Mouse (Mus musculus): Measurements from ENCODE around the gene Oxct2a. TPM values are rescaled to one million over a fixed set of nuclear protein-coding genes. Genes with fewer than 3 reads are reported as not detected.
"Not testable (repeated sequence)": the region's sequence is repeated elsewhere in the genome, so short reads cannot be mapped to it uniquely, and the experiment has no call there.

The Oxct2a gene
- polyA plus RNA-seq, 1 experiment from 2014 or later, result not detected

GRCm38 (mm10) chr4:123305789-123306188, 17.6 kb downstream of the Oxct2a start:
- H3K4me3 ChIP-seq, result no peak overlapping the region
- no peaks in the 10 kb centered on the region for H3K9me3 ChIP-seq (replicated peaks)
- no peak overlapping the region for H3K27ac ChIP-seq
- no peak for DNase-seq (ENCODE audit: low spot score)
- WGBS, result 39% methylated on average over 3 of the region's 3 CpGs
- H3K4me1 ChIP-seq, result peaks cover 15% of the 10 kb centered on the region
- no peaks in the 10 kb centered on the region for H3K27me3 ChIP-seq (ENCODE audit: low read depth, poor library complexity, severe bottlenecking)
- H3K36me3 ChIP-seq, result peaks cover 55% of the 10 kb centered on the region

DNA sequence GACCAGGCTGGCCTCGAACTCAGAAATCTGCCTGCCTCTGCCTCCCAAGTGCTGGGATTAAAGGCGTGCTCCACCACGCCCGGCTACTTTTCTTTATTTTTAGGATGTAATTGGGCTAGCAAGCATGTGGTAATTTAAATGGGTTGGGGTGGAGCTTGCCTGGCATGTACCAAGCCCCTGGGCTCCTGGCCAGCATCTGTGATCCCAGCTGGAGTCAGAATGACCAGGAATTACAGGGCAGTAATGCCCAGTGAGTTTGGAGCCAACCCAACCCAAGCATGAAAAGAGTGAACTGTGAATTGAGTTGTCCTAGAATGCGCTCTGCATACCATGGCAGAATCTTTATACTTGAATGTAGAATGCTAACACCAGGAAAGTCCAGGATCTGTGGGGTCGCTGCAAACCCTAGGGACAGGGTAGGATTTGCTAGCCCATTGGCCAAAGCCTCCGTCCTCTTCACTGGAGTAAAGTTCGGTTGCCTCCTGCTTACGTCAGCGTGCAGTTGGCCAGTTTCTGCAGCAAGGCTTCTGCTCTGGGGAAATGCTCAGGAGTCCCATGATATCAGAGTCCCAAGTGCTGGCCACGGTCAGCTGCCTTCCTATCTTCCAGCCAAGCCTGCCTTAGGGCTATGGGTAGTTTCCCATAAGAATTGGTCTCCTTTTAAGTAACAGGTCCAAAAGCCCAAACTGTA, 24.3 kb downstream of the Oxct2a start:
- H3K36me3 ChIP-seq, result peaks cover 99% of the 10 kb centered on the region

GRCm38 (mm10) chr4:123298226-123298625, 25.2 kb downstream of the Oxct2a start:
- DNase-seq (ENCODE audit: low spot score), result no peak
- Histone ChIP-seq H3K9me3 (replicated peaks) (no peaks in the 10 kb centered on the region), H3K27ac (no peak overlapping the region), H3K36me3 (peaks cover 99% of the 10 kb centered on the region), H3K4me1 (no peaks in the 10 kb centered on the region), H3K27me3 (ENCODE audit: low read depth, poor library complexity, severe bottlenecking) (no peaks in the 10 kb centered on the region), H3K4me3 (no peak overlapping the region)
- WGBS, result 89% methylated on average over 4 of the region's 4 CpGs

More for the DNA sequence above, 24.3 kb downstream of the Oxct2a start:
- no peaks in the 10 kb centered on the region for H3K4me1 ChIP-seq
- 98% methylated on average over 11 of the region's 11 CpGs for WGBS
- H3K9me3 ChIP-seq (replicated peaks), result no peaks in the 10 kb centered on the region
- H3K27me3 ChIP-seq (ENCODE audit: low read depth, poor library complexity, severe bottlenecking), result no peaks in the 10 kb centered on the region
- H3K27ac ChIP-seq, result no peak overlapping the region
- no peak overlapping the region for H3K4me3 ChIP-seq
- DNase-seq (ENCODE audit: low spot score), result no peak

DNA sequence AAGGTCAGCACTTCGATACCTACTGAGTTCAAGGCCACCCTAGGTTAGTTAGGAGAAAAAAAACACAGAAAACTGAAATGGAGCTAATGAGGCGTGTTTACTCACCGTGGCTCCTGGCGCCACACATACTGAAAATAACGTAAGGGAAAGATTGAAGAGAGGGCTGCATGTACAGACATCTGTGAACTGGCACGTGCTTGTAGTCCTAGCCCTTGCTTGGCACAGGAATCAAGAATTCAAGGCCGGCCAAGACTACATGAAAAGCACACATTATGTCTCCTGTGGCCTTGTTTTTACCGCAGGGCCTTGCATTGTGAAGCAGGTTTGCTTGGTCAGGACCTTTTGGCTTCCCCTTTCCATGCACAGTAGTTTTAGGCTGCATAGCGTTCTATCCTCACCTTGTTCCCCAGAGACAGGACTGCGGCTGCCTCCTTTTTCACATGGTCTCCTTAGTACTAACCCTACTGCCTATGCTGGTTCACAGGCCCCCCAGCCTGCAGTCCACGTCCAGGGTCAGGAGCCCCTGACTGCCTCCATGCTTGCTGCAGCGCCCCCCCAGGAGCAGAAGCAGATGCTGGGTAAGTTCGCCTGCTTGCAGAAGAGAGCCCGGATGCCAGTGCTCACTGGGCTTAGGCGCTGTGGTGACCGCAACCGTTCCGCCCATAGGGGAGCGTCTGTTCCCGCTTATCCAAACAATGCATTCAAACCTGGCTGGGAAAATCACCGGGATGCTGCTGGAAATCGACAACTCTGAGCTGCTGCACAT, 26.1 kb downstream of the Oxct2a start:
- no peak for DNase-seq (ENCODE audit: low spot score)
- WGBS, result 96% methylated on average over 22 of the region's 22 CpGs
- Histone ChIP-seq H3K9me3 (replicated peaks) (no peaks in the 10 kb centered on the region), H3K27ac (no peak overlapping the region), H3K4me3 (no peak overlapping the region), H3K27me3 (ENCODE audit: low read depth, poor library complexity, severe bottlenecking) (no peaks in the 10 kb centered on the region), H3K36me3 (peaks cover 99% of the 10 kb centered on the region), H3K4me1 (no peaks in the 10 kb centered on the region)

DNA sequence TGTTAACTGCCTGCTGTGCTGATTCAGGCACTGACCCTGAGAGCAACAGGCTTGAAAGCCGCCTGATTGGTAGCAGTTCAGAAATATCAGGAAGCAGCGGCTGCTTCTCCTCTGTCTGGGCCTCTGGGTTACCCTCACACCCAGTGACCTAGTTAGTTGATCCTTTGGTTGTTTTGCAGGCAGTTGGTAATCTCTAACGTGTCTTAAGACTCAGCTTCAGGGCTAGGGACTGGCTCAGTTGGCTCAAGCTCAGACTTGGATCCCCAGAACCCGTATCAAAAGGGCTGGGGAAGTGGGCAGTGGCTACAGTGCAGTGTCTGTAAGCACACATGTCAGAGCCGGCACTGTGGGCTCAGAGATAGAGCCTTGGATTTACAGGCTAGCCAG, 27.3 kb downstream of the Oxct2a start:
- Histone ChIP-seq H3K36me3 (peaks cover 99% of the 10 kb centered on the region), H3K9me3 (replicated peaks) (no peaks in the 10 kb centered on the region), H3K27me3 (ENCODE audit: low read depth, poor library complexity, severe bottlenecking) (no peaks in the 10 kb centered on the region), H3K4me1 (no peaks in the 10 kb centered on the region), H3K4me3 (no peak overlapping the region), H3K27ac (no peak overlapping the region)
- DNase-seq (ENCODE audit: low spot score), result no peak
- 90% methylated on average over 5 of the region's 5 CpGs for WGBS

GRCm38 (mm10) chr4:123295516-123296147, 27.8 kb downstream of the Oxct2a start:
- Histone ChIP-seq H3K36me3 (peaks cover 99% of the 10 kb centered on the region), H3K4me1 (no peaks in the 10 kb centered on the region), H3K4me3 (no peak overlapping the region), H3K27ac (no peak overlapping the region), H3K27me3 (ENCODE audit: low read depth, poor library complexity, severe bottlenecking) (no peaks in the 10 kb centered on the region), H3K9me3 (replicated peaks) (no peaks in the 10 kb centered on the region)
- 88% methylated on average over 21 of the region's 21 CpGs for WGBS
- DNase-seq (ENCODE audit: low spot score), result no peak

DNA sequence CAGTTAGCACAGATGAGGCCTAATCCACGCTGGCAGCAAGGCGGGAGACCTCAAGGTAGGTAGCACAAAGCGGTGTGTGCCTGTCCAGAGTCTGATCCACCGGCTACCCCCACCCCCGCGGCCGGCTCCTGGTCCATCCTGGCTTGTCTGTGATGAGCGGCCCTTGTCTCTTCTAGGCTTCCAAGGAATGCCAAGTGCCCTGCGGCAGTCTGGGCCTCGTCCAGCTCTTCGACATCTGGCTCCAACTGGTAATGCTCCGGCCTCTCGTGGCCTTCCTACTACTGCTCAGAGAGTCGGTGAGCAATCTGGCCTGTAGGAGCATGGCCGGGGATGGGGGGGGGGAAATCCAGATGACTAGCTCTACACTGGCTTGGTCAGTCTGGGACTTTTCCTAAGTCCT, 28.4 kb downstream of the Oxct2a start:
- DNase-seq (ENCODE audit: low spot score); H3K27me3 ChIP-seq (ENCODE audit: low read depth, poor library complexity, severe bottlenecking); H3K4me3 ChIP-seq; H3K27ac ChIP-seq; H3K4me1 ChIP-seq; H3K9me3 ChIP-seq (replicated peaks): not testable (repeated sequence)
- peaks cover 97% of the 10 kb centered on the region for H3K36me3 ChIP-seq
- WGBS, result 89% methylated on average over 15 of the region's 15 CpGs

GRCm38 (mm10) chr4:123293661-123294443, 29.6 kb downstream of the Oxct2a start:
- Histone ChIP-seq H3K36me3 (peaks cover 97% of the 10 kb centered on the region), H3K4me3 (no peak overlapping the region), H3K9me3 (replicated peaks) (no peaks in the 10 kb centered on the region), H3K4me1 (peaks cover 12% of the 10 kb centered on the region), H3K27ac (no peak overlapping the region), H3K27me3 (ENCODE audit: low read depth, poor library complexity, severe bottlenecking) (no peaks in the 10 kb centered on the region)
- DNase-seq (ENCODE audit: low spot score), result no peak
- WGBS, result 80% methylated on average over 7 of the region's 7 CpGs

DNA sequence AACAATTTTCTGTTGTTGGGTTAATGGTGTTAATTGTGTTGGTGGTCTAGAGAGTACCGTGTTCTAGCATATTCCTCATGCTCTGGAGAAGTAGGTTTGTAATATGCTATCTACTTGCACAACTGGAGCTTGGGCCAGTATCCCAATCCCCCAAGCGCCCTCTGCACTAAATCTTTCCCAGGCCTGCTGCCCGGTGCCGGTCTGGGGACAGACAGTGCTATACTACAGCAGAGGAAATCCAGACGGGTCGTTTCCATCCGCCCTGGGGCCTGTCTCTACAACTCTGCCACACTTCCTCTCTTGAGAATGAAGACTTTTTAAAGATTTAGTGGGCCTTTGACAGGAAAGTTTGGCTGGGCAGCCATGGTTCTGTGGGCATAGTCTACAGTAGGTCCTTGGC, 30.4 kb downstream of the Oxct2a start:
- Histone ChIP-seq H3K27ac (no peak overlapping the region), H3K36me3 (peaks cover 98% of the 10 kb centered on the region), H3K4me1 (peaks cover 15% of the 10 kb centered on the region), H3K4me3 (no peak overlapping the region), H3K27me3 (ENCODE audit: low read depth, poor library complexity, severe bottlenecking) (no peaks in the 10 kb centered on the region), H3K9me3 (replicated peaks) (no peaks in the 10 kb centered on the region)
- 85% methylated on average over 7 of the region's 7 CpGs for WGBS
- no peak for DNase-seq (ENCODE audit: low spot score)

DNA sequence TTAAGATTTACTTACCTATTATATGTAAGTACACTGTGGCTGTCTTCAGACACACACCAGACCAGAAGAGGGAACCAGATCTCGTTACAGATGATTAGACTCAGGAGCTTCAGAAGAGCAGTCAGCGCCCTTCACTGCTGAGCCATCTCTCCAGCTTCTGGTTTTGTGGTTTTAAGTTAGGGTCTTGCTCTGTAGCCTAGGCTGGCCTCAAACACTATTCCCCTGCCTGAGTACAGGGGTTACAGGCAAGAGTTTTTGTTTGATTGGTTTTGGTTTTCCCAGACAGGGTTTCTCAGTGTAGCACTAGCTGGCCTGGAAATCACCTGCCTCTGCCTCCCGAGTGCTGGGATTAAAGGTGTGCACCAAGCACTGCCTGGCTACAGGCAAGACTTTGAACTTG, 31.0 kb downstream of the Oxct2a start:
- H3K9me3 ChIP-seq (replicated peaks), result no peaks in the 10 kb centered on the region
- DNase-seq (ENCODE audit: low spot score), result no peak
- 88% methylated on average over 3 of the region's 3 CpGs for WGBS
- peaks cover 16% of the 10 kb centered on the region for H3K4me1 ChIP-seq
- H3K27me3 ChIP-seq (ENCODE audit: low read depth, poor library complexity, severe bottlenecking), result no peaks in the 10 kb centered on the region
- H3K36me3 ChIP-seq, result peaks cover 98% of the 10 kb centered on the region
- H3K4me3 ChIP-seq, result no peak overlapping the region
- no peak overlapping the region for H3K27ac ChIP-seq

- no peaks in the 10 kb centered on the region for H3K9me3 ChIP-seq (replicated peaks)
- WGBS, result 89% methylated on average over 12 of the region's 12 CpGs
- no peak overlapping the region for H3K27ac ChIP-seq
- peaks cover 38% of the 10 kb centered on the region for H3K4me1 ChIP-seq
- no peaks in the 10 kb centered on the region for H3K27me3 ChIP-seq (ENCODE audit: low read depth, poor library complexity, severe bottlenecking)
- peaks cover 98% of the 10 kb centered on the region for H3K36me3 ChIP-seq
- DNase-seq (ENCODE audit: low spot score), result no peak
- no peak overlapping the region for H3K4me3 ChIP-seq
Observed at GRCm38 (mm10) chr4:123289038-123289437, 34.4 kb downstream of the Oxct2a start.

DNA sequence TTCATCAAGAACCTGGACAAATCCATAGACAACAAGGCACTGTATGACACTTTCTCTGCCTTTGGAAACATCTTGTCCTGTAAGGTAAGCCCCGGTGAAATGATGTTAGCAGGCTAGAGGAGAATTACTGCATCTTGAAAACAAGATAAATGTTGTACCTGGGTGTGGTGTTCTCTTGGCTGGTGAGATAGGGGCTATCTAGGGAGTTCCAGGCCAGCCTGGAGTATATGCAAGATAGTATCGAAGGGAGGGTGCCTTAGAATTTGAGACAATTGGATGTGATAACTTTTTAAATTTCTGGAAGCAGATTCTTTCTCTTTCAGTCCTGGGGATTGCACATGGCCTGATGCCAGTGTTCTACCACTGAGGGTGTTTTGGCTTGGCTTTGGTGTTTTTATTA, 36.6 kb downstream of the Oxct2a start:
- Histone ChIP-seq H3K36me3 (peaks cover 78% of the 10 kb centered on the region), H3K9me3 (replicated peaks) (no peaks in the 10 kb centered on the region), H3K27me3 (ENCODE audit: low read depth, poor library complexity, severe bottlenecking) (no peaks in the 10 kb centered on the region), H3K4me3 (no peak overlapping the region), H3K27ac (no peak overlapping the region), H3K4me1 (peaks cover 43% of the 10 kb centered on the region)
- WGBS, result 94% methylated on average over 2 of the region's 2 CpGs
- DNase-seq (ENCODE audit: low spot score), result no peak
